Mouse (Mus musculus): ENCODE results near the gene Rasgef1c.

Gene Rasgef1c

GRCm38 (mm10) chr11:49973657-49974340 lies 72.2 kb downstream of the Rasgef1c start:
- DNase-seq (ENCODE audit: extremely low read depth, low read depth, low spot score), result no peak

DNA sequence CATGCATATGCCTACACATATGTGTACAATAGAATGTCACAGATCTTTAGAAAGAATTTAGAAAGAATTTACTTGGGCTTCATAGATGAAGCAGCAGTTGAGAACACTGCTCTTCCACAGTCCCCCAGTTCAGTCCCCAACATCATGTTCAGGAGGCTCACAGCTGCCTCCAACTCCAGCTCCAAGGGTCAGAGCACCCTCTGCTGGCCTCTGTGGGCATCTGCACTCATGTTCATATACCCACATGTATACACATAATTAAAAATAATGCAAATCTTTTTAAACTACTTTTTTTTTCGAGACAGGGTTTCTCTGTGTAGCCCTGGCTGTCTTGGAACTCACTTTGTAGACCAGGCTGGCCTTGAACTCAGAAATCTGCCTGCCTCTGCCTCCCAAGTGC lies 73.0 kb downstream of the Rasgef1c start:
- DNase-seq (ENCODE audit: extremely low read depth, low read depth, low spot score), result no peak

DNA sequence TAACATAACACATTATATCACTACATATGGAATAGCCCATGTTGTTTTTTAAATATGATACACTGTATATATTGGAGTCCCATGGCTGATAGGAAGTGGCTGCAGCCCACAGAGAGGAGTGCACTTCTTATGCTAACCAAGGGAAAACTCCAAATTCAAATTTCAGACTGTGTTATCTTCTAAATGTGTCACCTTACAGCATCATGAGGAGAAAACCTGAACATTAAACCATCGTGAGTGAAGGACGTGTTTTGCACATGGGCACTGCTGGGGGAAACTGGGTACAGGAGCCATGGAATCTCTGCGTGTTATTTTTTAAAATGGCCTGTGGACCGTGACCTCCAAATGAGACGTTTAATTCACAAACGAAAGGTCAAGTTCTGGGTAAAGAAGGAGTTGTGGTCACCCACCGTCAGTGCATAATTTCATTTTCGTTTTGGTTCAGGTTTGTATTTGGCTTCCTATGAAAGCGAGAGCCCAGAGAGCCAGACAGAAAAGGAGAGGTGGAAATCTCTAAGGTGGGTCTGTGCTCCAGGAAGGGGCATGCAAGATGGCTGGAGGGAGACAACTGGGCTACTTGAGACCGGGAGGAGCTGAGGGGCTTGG lies 76.4 kb downstream of the Rasgef1c start:
- no peak for DNase-seq (ENCODE audit: extremely low read depth, low read depth, low spot score)

DNA sequence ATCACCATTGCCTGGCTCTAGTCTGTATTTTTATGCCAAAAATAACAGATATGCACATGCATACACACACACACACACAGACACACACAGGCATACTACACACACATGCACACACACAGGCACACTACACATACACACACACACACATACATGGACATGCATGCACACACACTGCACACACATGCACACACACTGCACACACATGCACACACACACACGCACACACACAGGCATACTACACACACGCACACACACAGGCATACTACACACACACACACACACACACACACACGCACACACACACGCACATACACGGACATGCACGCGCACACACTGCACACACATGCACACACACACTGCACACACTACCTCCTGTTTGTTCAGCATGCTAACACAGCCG lies 77.3 kb downstream of the Rasgef1c start:
- no peak for DNase-seq (ENCODE audit: extremely low read depth, low read depth, low spot score)

DNA sequence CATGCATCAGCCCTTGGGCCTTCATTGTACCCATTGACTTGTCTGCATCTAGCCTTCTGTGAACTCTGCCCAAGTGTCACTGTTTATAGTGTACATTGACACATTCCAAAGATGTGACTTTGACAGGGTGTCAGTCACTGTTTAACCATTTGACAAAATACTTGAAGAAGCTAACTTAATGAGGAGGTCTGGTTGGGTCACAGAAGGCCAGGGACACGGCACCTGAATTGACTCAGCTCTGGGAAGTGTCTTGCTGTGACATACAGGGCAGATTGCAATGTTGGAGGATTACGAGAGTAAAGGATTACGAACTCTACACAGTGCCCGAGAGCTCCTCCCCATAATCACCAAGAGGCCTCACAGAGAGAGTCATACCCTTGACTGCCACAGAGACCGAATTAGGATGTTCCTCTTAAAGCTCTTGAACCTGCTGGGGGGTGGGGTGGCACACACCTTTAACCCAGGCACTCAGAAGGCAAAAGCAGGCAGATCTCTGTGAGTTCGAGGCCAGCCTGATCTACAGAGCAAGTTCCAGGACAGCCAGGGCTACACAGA lies 79.1 kb downstream of the Rasgef1c start:
- DNase-seq (ENCODE audit: extremely low read depth, low read depth, low spot score), result no peak

DNA sequence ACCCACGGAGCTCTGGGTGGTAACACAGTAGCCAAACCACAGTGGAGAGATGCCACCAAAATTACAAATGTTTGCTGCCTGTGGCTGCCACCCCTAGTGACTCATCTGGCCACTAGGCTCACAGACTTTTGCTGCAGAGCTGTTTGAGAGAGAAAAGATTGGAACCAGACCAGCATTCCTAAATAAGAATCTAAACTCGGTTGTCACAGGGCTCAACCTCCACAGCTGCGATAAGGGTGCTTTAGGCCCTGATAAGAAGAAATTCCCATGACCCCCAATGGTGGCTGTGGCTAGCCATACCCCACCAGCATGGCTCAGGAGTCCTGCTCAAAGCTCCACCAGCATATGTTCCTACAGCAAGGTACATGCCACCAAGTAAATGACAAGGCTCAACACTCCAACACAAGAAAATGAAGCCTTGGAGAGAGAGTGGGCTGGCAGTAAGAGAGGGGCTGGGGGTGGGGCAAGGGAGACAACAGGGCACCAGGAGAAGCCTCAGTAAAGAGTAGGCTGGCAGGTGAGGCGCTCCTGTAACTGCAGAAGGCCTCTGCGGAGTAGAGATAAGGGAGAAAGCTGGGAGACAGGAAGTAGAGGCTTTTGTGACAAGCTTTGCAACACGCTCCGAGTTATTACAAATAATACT lies 79.8 kb downstream of the Rasgef1c start:
- no peak for DNase-seq (ENCODE audit: extremely low read depth, low read depth, low spot score)

- no peak for DNase-seq (ENCODE audit: extremely low read depth, low read depth, low spot score)
Measured at GRCm38 (mm10) chr11:49982094-49982493, 80.5 kb downstream of the Rasgef1c start.

GRCm38 (mm10) chr11:49982881-49983280 lies 81.2 kb downstream of the Rasgef1c start:
- no peak for DNase-seq (ENCODE audit: extremely low read depth, low read depth, low spot score)

- DNase-seq (ENCODE audit: extremely low read depth, low read depth, low spot score), result no peak
Measured at GRCm38 (mm10) chr11:49983875-49984552, 82.4 kb downstream of the Rasgef1c start.

- DNase-seq (ENCODE audit: extremely low read depth, low read depth, low spot score), result no peak
Measured at GRCm38 (mm10) chr11:49985009-49985408, 83.4 kb downstream of the Rasgef1c start.

DNA sequence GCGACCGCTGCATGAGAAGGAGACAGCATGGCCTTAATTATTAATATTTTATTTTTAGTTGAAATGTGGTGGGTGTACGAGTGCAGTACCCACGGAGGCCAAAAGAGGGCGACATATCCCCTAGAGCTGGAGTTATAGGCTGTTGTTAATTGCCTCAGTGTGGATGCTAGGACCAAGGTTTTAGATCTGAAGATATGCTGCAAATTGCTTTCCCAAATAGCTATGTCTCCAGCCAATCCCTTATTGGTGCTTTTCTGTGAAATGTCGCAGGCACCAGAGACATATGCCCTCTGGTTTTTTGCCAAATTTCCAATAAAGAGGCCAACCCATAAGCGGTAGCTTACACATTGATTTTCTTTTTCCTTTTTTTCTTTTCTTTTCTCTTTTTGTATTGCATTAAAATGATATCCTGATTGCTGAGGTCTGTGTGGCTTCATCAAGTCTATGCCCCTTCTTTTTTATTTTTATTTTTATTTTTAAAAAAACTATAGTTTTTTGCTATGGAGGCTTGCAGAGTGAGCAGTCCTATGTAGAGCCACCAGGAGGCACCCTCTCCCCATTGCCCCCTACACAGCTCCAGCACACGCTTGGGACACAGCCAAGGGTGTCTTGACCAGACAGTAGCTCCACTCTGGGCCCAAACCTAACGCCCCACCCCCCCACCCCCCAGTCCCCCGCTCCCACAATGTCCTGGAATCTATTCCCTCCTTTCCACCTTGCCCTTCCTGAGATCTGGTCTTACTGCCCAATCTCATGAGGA lies 84.8 kb downstream of the Rasgef1c start:
- no peak for DNase-seq (ENCODE audit: extremely low read depth, low read depth, low spot score)

DNA sequence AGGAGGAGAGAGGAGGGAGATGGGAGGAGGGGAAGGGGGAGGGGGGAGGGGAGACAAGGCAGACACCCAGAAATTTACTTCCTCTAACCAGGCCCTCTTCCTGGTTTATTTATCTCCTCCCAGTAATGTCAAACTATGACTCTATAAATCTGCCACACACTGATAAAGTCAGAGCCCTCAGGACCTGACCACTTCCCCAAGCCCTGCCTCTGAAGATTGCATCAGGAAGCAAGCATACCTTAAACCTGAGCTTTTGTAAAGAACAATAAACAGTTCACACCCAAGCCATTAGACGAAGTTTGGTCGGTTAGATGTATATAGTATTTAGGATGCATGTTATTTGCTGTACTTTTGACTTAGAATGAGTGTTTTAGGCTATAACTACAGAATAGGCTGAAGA lies 92.9 kb downstream of the Rasgef1c start:
- DNase-seq (ENCODE audit: extremely low read depth, low read depth, low spot score), result no peak

- DNase-seq (ENCODE audit: extremely low read depth, low read depth, low spot score), result no peak
Measured at GRCm38 (mm10) chr11:49996398-49996797, 94.8 kb downstream of the Rasgef1c start.

DNA sequence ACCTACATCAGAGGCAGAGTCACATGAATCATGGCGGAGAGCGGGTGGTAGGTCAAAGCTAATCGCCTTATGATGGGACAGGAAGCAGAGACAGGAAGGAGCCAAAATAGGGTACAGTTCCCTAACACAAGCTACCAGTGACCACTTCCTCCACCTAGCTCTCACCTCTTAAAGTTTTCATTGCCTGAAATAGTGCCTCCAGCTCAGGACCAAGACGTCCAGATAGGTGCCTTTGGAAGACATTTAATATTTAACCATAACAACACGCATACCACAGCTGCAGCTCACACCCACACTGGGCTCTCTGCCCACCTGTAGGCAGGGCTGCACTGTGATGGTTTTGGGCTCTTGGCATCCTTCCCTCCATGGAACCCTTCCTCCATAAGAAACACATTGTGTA lies 95.7 kb downstream of the Rasgef1c start:
- no peak for DNase-seq (ENCODE audit: extremely low read depth, low read depth, low spot score)

DNA sequence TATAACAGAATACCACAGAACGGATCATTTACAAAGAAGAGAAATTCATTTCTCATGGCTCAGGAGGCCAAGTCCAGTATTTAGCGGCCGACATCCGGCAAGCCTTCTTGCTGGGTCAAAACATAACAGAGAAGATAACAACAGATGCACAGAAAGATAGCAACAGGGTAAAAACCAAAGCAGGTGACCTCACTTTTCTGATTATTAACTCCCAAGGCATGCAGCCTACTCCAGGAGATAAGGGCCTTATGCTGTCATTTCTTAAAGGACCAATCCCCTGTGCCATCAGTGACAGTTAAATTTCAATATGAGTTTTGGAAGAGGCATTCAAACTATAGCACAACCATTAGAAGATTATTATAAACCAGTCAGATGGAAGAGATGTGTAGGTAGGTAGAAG lies 101.2 kb downstream of the Rasgef1c start:
- no peak for DNase-seq (ENCODE audit: extremely low read depth, low read depth, low spot score)

DNA sequence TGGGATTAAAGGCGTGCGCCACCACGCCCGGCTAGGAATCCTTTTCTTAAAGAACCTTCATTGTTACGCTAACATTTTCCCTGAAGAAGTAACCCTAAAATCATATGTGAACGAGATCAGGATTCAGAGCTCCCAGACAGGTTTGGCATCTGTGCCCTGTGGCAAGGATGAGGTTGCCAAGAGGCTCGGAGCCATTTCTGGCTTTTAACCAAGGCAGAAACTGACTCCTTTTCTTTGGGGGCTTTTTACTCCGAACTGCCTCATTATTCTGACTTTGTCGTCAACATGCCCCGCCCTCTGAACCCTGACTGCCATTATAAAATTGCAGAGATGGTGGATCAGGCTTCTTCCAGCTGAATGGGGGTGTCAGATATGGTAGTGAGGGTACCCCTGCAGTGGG lies 106.1 kb downstream of the Rasgef1c start:
- no peak for DNase-seq (ENCODE audit: extremely low read depth, low read depth, low spot score)

GRCm38 (mm10) chr11:50008231-50008630 lies 106.6 kb downstream of the Rasgef1c start:
- DNase-seq (ENCODE audit: extremely low read depth, low read depth, low spot score), result no peak

- DNase-seq (ENCODE audit: extremely low read depth, low read depth, low spot score), result no peak
Measured at GRCm38 (mm10) chr11:50013016-50013415, 111.4 kb downstream of the Rasgef1c start.

DNA sequence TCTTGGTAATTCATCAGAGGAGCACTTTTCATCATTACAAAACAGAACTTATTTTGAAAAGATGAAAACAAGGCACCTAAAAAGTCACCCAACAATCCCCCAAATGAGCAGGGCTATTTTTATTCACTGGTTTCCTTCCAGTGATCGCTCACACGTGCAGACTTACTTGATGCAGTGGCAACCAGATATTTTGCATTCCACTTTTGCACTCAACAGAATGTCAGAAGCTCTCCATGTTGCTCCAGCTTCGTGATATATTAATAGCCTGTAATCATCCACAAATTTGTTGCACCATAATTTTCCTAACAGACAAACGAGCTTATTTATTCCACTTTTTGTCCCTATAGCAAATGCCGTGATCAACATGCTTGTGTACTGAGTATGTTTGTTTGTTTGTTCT lies 114.9 kb downstream of the Rasgef1c start:
- no peak for DNase-seq (ENCODE audit: extremely low read depth, low read depth, low spot score)

GRCm38 (mm10) chr11:50017511-50017910 lies 115.9 kb downstream of the Rasgef1c start:
- no peak for DNase-seq (ENCODE audit: extremely low read depth, low read depth, low spot score)

DNA sequence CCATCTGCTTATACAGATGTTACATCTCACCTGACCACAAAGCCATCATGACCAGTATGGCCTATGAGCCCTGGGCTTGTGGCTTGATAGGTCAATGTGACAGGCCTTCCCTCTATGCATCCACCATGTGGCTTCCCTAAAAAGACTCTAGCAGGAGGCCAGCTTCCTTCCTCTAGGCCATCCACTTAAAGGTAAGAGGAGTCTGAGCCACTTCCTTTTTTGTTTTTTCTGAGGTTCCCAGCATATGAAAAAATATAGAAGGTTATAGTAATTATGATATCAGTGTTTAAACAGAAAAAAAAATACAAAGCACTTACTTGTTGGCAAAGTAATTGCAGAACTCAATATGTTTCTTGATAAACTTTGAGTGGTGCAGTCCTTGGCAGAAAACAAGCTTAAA lies 117.2 kb downstream of the Rasgef1c start:
- DNase-seq (ENCODE audit: extremely low read depth, low read depth, low spot score), result no peak

All from fat pad, adult 2 months (tissue).